ENCODE assay signal across 8 mouse cellular contexts in genomic region chr11:52002842-52003504, GRCm38 (mm10). TPM values are rescaled to one million over a fixed set of nuclear protein-coding genes. Genes with fewer than 3 reads are reported as not detected.
DNase-seq lines count a peak whose midpoint lies in the region; ATAC-seq lines count a peak whose summit lies in the region.

No protein-coding gene starts in this region.

- peak overlapping the region; percentile 87; the same call in 1 of the 2 replicates for H3K9ac ChIP-seq in forebrain, embryonic 14.5 days (ENCODE audit: low read length)
- H3K9ac ChIP-seq in liver, embryonic 13.5 days = peak overlapping the region; percentile 86

- H3K27me3 ChIP-seq in heart, embryonic 10.5 days (ENCODE audit: insufficient read depth, poor library complexity, severe bottlenecking) = no peaks in the 10 kb centered on the region
- H3K27me3 ChIP-seq in forebrain, embryonic 14.5 days (replicated peaks; ENCODE audit: control insufficient read depth, insufficient read depth, low read length) = no peaks in the 10 kb centered on the region
- no peaks in the 10 kb centered on the region for H3K27me3 ChIP-seq in liver, embryonic 13.5 days

- no peaks in the 10 kb centered on the region for H3K36me3 ChIP-seq in heart, embryonic 10.5 days
- H3K36me3 ChIP-seq in forebrain, embryonic 14.5 days (ENCODE audit: control insufficient read depth, insufficient read depth, low read length) = no peaks in the 10 kb centered on the region
- no peaks in the 10 kb centered on the region for H3K36me3 ChIP-seq in liver, embryonic 13.5 days

- intact Hi-C loops in heart, postnatal 14 days (cut with DNase I) = loop anchor here (5.0 to 10.0 kb wide), 3 partner anchors 94 to 388 kb away; partner anchors contain the start of genes Nhp2, Ppp2ca, Sar1b and Sec24a

- no peak for ATAC-seq in forebrain, embryonic 14.5 days
- no peak for ATAC-seq in liver, embryonic 13.5 days (ENCODE audit: low read depth)

- no peaks in the 10 kb centered on the region for H3K9me3 ChIP-seq in heart, embryonic 10.5 days
- no peaks in the 10 kb centered on the region for H3K9me3 ChIP-seq in forebrain, embryonic 14.5 days (replicated peaks; ENCODE audit: control insufficient read depth, low read length)
- no peaks in the 10 kb centered on the region for H3K9me3 ChIP-seq in liver, embryonic 13.5 days (replicated peaks)

- peak overlapping the region; percentile 94 for H3K27ac ChIP-seq in heart, embryonic 10.5 days
- H3K27ac ChIP-seq in forebrain, embryonic 14.5 days (ENCODE audit: low read depth, low read length) = 0 out of 2 replicates have a peak overlapping the region, but pooled peaks have one; percentile 86
- peak overlapping the region; percentile 86 for H3K27ac ChIP-seq in liver, embryonic 13.5 days

- peak overlapping the region; percentile 59 for H3K4me2 ChIP-seq in forebrain, embryonic 14.5 days (ENCODE audit: low read length)
- peak overlapping the region; percentile 92 for H3K4me2 ChIP-seq in liver, embryonic 13.5 days

- no peak for DNase-seq in heart, embryonic 10.5 days (ENCODE audit: low spot score)
- no peak for DNase-seq in heart, postnatal 14 days
- DNase-seq in CD4-positive helper T cell, adult 2 months (ENCODE audit: low read depth, low spot score) = peak; percentile 38
- no peak for DNase-seq in forebrain, embryonic 14.5 days (ENCODE audit: low spot score)
- no peak for DNase-seq in liver, embryonic 13.5 days
- no peak for DNase-seq in layer of hippocampus, adult 8-10 months (ENCODE audit: low spot score in 2 of 2)
- no peak for DNase-seq in layer of hippocampus, adult 11-12 months (ENCODE audit: low spot score)
- DNase-seq in testis, postnatal 14 days (ENCODE audit: low spot score) = no peak

- peaks cover 13% of the 10 kb centered on the region for H3K4me1 ChIP-seq in heart, embryonic 10.5 days
- H3K4me1 ChIP-seq in forebrain, embryonic 14.5 days (ENCODE audit: control insufficient read depth, insufficient read depth, low read length) = peaks cover 26% of the 10 kb centered on the region
- peaks cover 56% of the 10 kb centered on the region for H3K4me1 ChIP-seq in liver, embryonic 13.5 days (replicated peaks)

- 75% methylated on average over 13 of the region's 13 CpGs for WGBS in heart, embryonic 10.5 days
- 83% methylated on average over 13 of the region's 13 CpGs for WGBS in forebrain, embryonic 14.5 days
- WGBS in liver, embryonic 13.5 days (ENCODE audit: insufficient replicate concordance) = 69% methylated on average over 13 of the region's 13 CpGs

- H3K4me3 ChIP-seq in heart, embryonic 10.5 days = peak overlapping the region; percentile 89
- H3K4me3 ChIP-seq in forebrain, embryonic 14.5 days (ENCODE audit: low read depth, low read length) = no peak overlapping the region
- H3K4me3 ChIP-seq in liver, embryonic 13.5 days (replicated peaks) = peak overlapping the region; percentile 81

RNA-seq across cellular contexts. Expression of gene Cdkl3, which starts 1.0 kb away (rescaled TPM):
- polyA plus RNA-seq in heart, embryonic 10.5 days (2016; fragmentation: Nextera tagmentation; extraction: Ambion mirVana) = 8.0 and 10.3 TPM in 2 replicates
- total RNA-seq in heart, postnatal 14 days (2021) = 1 to 10 TPM; 5.4 to 7.3 TPM
- 20.4 and 22.3 TPM in 2 replicates for polyA plus RNA-seq in forebrain, embryonic 14.5 days (2014; fragmentation: Nextera tagmentation; extraction: Ambion mirVana)
- polyA plus RNA-seq in liver, embryonic 13.5 days (2015; fragmentation: Nextera tagmentation; extraction: Ambion mirVana) = 1.7 TPM in 2 replicates
- total RNA-seq in layer of hippocampus, adult 8-10 months (2022) = 10 to 100 TPM; 13.4 to 17.6 (median 16.1) TPM

RNA-seq across cellular contexts. Expression of gene Ube2b, which starts 2.4 kb away (rescaled TPM):
- polyA plus RNA-seq in heart, embryonic 10.5 days (2016; fragmentation: Nextera tagmentation; extraction: Ambion mirVana) = 224 and 227 TPM in 2 replicates
- 100 to 1,000 TPM; 229 to 232 TPM for total RNA-seq in heart, postnatal 14 days (2021)
- polyA plus RNA-seq in forebrain, embryonic 14.5 days (2014; fragmentation: Nextera tagmentation; extraction: Ambion mirVana) = 189 and 211 TPM in 2 replicates
- 135 and 142 TPM in 2 replicates for polyA plus RNA-seq in liver, embryonic 13.5 days (2015; fragmentation: Nextera tagmentation; extraction: Ambion mirVana)
- 100 to 1,000 TPM; 162 to 207 (median 179) TPM for total RNA-seq in layer of hippocampus, adult 8-10 months (2022)

RNA-seq across cellular contexts. Expression of gene Cdkn2aipnl, which starts 35.5 kb away (rescaled TPM):
- 89.1 and 105 TPM in 2 replicates for polyA plus RNA-seq in heart, embryonic 10.5 days (2016; fragmentation: Nextera tagmentation; extraction: Ambion mirVana)
- total RNA-seq in heart, postnatal 14 days (2021) = 10 to 100 TPM; 13.0 to 16.2 TPM
- polyA plus RNA-seq in forebrain, embryonic 14.5 days (2014; fragmentation: Nextera tagmentation; extraction: Ambion mirVana) = 117 and 121 TPM in 2 replicates
- 60.1 and 67.3 TPM in 2 replicates for polyA plus RNA-seq in liver, embryonic 13.5 days (2015; fragmentation: Nextera tagmentation; extraction: Ambion mirVana)
- 10 to 100 TPM; 35.7 to 42.8 (median 39.5) TPM for total RNA-seq in layer of hippocampus, adult 8-10 months (2022)
